Mouse (Mus musculus) ovary, postnatal 36 days (tissue): ENCODE results near the gene Nr4a3.

Experiments
- DNase-seq: peaks from one replicate; pipeline ENCODE4 v3.0.0; 2022; ENCODE audit warnings: low spot score, mixed read lengths

The Nr4a3 gene

DNA sequence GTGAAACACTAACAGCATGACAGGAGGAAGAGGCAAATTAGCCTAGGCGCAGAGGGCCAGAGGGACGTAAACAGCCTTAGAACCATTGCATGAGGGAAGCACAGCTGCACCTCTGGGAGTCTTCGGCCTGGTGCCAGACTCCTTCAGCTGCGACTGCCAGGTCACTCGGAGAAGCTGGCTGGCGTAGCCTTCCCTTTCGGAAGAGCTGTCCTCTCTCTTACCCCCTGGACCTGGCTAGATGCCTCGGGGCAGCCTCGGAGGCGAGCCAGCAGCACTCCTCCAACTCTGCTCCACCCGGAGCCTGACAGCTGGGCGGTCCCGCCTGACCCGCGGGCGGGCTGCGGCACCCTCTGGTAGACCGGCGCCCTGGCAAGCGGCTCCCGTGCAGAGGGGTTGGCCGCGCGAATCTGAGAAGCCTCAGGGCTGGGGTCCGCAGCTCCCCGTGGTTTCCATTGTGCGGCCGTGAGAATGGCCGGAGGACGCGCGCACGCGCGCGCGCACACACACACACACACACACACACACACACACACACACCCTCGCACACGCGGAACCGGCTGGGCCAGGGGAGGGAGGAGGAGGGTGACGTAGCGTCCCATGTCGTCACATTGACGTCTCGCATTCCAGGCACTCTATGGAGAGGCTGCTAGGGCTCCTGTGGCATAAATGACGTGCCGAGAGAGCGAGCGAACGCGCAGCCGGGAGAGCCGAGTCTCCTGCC lies at the start of gene Nr4a3:
Gene Nr4a3 (plus strand): TSS at position 663 of the 721 bp plus-strand sequence.
- peak; percentile 81 for DNase-seq

DNA sequence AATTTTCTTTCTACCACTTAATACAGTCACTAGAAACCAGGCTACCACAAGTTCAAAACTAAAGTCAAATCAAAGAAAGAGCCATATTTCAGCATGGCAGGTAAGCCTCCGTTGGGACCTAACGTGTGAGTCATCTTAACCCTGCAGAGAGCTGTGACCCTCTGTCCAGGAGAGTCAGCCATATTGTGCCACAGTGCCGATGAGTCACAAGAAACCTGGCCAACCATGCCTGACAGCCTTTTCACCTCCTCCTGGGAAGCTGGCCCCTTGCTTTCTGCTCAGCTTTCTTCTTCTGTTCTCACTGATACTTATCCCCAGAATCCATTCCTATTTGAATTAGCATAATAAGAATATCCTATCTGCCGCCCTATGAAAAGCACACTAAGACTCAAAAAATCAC lies 42.0 kb upstream of the Nr4a3 start:
- DNase-seq: no peak

DNA sequence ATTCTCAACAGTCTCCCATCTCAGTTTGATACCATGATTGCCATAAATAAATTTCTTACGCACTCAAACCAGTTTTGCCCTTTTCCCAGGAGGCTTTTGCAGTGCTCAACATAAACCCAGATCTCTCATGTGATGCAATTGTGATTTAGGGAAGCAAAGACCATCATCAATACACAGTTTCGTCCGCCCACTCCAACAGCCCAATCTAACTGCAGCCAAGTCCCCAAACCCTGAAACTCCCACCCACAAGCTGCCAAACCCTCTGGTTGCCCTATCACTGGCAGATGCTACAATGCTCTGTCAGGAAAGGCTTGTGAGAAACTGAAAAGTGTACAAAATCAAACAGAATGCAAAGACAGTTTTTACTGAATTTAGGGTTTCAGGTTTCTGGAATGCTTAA lies 41.5 kb upstream of the Nr4a3 start:
- DNase-seq: no peak

DNA sequence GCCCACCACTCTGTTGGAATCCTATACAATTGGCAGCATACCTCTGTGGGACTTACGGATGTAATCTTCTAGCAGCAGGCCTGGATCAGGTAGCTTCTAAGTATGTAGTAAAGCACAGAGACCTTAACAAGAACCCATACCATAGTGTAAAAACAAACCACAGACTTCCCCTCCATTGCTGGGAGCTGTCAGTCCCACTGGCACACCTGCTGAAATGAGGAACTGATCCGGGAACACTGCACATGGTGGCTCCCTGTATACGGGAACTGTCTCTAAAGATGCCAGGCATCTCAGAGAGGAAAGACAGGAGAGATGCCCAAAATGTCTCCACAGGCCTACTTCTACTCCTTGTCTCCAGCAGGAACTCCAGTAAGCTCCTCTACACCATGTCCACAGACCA lies 38.6 kb upstream of the Nr4a3 start:
- DNase-seq: no peak

DNA sequence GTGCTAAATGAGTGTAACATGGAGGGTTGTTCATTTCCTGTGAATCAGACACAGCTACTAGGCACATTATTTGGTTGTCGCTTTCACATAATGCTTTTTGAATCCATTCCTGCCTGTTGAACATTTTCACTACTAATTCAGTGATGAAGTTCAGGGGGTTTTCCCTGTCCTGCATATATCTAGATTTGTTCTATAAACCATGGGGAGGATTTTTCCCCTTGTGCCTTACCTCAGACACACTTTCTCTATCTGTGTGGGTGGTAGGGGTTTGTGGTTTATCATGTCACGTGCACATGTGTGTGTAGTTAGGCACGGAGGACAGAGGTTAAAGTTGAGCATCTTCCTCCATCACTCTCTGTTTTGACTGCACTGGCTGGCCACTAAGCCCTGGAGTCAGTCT lies 32.7 kb upstream of the Nr4a3 start:
- no peak for DNase-seq

DNA sequence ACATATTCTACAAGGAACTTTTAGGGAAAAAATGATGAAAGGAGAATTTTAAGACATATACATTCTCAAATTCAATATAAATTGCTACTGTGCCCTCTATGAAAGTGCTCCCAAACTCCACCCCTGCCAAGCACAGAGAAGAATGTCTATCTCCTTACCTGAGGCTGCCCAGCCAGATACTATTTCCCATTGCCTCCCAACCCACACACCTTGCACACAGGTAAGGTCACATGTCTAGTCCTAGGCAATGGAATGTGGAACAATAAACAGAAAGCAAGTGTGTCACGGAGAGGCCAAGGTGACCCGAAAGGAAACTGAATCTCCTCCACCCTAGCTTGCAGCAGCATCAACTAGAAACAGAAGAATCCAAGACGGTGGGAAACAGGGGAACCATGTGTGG lies 22.0 kb upstream of the Nr4a3 start:
- DNase-seq: no peak

DNA sequence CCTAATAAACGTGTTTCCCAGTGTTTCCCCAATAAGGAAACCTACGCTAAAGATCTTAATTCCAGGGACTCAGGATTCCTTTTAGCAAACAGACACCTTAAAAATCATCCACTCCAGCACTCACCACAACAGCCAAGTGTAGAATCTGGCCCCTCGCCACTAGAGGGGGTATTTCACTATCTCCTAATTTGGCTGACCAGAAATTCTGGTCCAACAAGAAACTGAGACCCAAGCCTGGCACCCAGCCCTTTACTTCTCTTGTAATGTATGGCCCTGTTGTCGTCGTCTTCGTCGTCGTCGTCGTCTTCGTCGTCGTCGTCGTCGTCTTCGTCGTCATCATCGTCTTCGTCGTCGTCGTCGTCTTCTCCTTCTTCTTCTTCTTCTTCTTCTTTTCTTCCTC lies 15.3 kb upstream of the Nr4a3 start:
- no peak for DNase-seq

DNA sequence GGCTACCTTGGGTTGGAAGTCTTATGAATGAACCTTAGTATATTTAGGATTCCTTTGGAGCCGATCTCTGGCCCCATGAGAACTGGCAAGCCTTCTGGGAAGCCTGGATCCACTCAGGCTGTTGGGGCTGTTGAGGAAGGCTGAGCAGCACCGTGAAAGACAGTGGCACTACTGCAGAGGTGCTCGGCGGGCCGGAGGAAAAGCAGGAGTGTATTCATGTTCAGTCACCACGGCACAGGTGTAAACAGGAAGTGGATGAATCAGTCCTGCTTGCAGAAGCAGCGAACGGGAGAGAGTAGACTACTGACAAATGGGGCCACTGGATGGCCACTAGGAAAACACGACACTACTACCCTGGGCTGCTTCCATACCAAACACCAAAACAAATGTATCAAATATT lies 10.7 kb upstream of the Nr4a3 start:
- no peak for DNase-seq

DNA sequence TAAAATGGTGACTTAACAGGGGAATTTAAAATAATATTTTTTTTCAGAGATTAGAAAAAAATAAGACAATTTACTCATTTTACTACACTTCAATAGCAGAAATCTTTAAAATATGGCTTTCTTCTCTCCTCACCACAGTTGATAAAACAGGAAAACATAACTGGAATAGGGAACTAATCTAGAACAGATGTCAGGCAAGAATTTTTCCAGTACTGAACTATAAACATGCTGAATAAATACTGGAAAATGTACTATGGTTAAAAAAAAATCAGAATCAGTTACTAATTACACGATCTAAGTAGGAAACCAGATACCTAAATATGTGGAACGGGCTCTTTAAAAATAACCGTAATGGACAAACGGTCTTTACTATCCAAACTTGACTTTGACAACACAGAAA lies 7.3 kb upstream of the Nr4a3 start:
- DNase-seq: no peak

DNA sequence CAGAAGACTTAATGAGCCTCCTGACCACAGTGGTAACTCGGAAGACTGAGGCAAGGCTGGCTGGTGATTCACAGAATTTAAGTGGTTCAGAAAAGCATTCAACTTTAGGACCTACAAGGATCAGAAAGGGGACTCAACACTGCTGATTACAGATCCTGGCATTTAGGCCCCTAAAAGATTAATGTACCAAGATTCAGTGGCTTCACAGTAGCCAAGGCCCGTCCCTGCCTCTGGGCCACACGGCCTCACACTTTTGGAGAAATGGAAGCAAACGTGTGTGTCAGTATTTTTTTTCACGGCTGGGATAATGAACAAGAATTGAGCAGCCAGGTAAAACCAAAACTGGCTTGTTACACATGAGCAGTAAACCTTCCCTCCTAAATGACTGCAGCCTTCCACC lies 6.1 kb upstream of the Nr4a3 start:
- DNase-seq: no peak

DNA sequence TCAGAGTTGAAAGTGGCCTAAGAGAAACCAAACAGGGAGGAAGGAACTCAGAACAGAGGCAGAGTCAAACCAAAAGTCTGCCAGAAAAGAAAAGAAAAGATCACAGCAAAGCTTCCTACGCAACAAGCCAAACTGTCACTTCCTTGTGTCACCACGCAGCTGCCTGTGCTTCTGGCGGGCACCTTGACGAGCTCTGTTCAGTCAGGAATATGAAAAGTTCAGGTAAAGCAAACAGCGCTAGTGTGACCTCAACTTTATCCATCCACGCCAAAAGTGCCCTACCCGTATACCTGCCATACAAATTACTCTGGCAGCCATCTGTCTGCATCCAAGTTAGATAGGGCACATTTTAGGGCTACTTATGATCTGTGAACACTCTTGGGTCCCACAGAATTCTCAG lies 5.2 kb upstream of the Nr4a3 start:
- no peak for DNase-seq

DNA sequence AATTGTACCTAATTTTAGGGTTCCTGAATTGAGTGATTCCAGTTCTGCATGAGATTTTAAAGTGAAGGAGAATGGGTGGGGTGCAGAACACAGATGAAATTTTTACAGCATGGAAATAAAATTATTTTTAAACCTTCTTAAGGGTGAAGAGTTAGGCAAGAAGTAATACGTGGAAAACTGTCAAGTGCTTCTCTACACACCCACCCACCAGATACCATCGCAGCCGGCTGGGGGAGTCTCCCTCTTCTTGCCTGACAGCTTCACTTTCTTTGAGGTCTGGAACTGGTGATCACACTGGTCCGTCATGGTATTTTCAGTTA lies 2.5 kb upstream of the Nr4a3 start:
- no peak for DNase-seq

DNA sequence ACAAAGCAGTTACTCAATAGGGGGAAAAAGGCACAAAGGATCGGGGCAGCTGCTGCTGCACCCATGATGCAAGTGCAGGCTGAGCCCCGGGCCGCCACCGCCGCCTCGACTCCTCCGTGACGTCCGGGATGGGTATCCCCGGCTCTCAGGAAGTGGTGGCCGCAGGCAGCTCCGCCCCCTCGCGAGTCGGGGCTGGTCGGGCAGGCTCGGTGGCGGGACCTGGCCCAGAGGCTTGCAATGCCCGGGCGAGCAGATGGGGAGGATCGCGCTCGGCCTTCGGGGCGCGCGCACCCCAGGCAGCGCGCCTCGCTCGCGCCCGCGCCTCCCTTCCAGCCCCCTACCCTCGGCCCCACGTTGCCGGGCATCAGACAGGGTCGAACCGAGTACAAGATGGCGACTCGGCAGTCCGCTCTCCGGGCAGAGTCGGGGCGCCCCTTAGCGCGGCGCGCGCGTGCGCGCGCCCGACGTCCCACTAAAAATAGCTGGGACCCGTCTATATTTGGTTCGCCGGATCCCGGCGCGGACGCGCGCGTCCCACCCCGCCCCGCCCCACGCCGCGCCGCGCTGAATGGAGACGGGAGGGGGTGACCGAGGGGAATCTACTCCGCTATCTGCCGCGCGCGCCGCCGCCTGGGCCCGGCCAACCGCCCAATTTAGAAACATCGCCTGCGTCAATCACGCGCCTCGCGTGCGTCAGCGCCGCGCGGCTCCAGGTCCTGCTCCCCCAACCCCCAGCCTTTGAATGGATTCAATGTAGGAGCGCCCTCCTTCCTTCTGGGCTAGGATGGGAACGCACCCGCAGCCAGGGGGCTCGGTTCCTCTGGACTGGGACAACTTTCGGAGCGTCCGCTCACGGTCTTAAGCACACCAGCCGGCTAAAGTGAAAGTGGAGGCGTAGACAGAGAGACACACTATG lies 1.9 kb upstream of the Nr4a3 start:
- peak; percentile 95 for DNase-seq

DNA sequence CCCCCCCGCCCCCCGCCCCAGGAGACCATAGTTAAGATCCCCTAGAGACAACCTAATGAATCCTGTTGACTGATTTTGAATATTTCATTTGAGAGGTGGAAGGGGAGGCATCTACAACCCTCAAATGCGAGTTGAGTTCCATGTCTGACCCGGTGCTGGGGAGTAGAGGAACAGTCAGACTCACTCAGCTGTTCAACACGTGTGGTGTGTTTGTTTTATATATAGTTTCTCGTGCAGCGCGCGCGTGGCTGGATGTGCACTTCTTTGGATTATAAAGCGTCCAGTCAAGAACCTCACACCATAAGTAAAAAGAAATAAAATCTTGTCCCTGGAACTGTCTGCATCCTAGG lies 837 bp upstream of the Nr4a3 start:
- no peak for DNase-seq

DNA sequence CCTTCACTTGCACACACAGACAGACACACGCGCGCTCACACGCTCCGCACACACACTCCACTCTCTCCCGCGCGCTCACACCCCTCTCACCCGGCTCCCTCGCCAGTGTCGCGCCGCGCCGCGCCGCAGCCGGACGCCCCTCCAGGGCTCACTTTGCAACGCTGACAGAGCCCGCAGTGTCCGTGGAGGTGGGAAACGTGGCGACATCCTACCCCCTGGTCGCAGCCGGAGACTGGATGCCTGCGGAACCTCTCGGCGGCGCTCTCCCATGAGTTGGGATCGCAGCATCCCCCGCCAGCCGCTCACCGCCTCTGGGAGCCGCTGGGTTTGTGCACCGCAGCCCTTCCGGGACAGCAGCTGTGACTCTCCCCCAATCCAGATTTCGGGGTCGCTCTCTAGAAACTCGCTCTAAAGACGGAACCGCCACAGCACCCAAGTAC lies 348 bp downstream of the Nr4a3 start:
- no peak for DNase-seq

DNA sequence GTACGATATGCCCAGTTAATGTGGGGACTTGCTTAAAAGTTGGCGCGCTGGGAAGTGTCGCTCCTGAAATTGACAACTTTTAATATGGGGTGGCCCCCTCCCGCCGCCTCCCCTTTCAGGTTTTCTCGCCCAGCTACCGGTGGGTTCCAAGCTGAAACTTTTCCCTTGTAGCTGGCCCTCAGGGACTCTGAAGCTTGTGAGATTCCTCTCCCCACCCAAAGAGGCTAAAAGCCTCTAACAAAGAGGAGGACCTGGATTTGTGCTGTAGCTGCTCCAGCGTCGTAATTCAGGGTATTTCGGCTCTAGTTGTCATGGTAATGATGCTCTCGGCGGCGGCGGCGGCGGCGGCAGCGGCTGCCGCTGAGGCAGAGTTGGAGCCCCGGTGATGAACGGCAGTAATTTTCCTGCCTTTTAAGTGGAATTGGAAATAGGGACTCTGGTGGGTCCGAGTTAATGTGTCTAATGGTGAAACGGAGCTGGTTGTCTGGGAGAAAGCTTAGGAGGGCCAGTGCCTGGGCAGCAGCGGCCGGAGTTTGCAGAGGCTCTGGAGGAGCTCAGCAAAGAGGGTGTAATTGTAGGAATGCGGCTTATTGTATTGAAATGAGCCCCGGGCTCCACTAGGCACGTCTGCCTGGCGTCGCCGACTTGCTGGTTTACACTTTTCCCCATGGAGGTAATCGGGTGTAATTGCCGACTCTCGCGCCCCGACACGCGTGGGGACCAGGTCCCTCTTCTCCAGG lies 938 bp downstream of the Nr4a3 start:
- peak; percentile 31 for DNase-seq

DNA sequence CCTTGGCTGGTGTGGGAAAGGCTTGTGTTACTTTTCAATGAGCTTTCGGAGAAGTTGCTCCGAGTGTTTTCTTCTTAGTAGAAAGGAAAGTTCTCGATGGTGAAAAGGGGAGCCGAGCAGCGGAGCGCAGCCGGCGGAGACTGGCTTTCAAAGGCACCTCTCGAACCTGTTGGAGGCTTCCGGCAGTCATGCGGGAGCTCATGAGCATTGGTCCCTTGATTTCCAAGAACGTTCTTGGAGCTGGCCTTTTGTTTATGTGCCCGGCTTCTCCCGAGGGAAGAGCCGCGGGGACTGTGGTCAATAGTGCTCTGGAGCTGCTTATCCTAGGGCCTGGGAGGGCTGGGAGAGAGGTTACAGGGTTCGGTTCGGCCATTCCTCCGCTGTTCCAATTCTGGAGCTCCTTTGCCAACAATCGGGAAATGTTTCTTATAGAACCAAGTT lies 1.5 kb downstream of the Nr4a3 start:
- no peak for DNase-seq

DNA sequence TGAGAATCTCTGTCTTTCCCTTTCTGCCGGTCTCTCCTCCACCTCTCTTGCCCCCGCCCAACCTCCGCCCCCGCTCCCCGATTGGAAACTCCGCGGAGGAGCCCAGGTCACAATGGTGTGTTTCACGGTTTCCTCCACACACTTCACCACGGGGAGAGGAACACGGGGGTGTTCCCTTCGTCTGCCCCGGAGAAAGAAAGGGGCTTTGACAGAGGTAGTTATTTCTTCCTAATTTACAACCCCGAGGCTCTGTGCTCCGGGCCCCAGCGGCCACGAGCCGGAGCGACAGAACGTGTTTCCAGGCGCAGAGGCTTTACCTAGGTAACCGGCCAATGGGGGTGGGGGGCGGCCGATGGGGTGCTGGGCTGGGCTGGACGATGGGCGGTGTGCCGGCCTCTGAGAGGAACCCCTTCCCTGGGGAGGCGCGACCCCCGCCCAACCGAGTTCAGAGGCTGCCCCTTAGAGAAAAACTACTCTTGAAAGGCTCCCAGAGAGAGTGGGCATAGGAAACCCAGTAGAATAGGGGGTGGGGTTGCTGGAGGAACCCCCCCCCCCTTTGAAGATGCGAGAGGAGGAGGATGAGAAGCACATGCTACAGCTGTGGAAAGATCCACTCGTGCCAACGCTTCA lies 2.3 kb downstream of the Nr4a3 start:
- no peak for DNase-seq

DNA sequence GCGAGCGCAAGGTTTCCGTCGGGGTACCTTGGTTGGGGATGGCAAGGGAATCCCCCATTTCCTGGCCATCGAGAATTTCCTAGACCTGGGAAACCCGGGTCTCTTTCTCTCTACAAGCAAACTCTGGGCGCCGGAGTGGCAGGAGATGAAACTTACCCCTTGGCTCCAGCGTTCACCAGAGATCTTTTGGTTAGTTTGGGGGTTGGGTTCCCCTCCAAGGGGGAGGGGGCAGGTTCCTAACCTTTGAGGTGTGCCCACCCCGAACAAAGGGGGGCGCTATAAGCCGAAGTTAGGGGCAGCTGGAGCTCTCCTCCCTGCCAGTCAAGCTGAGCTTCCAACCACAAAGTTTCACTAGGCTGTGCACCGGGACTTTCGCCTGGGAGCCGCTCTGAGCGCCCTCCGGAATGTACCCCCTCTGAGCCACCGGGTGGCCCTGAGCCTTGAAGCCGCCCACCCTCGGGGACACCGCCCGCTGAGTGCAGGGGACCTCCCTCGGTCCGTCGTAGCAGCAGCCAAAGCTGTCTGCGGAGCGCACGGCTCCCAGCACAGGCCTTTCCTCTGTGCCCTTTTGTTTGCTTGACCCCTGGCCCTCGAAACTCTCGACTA lies 2.9 kb downstream of the Nr4a3 start:
- peak; percentile 19 for DNase-seq

DNA sequence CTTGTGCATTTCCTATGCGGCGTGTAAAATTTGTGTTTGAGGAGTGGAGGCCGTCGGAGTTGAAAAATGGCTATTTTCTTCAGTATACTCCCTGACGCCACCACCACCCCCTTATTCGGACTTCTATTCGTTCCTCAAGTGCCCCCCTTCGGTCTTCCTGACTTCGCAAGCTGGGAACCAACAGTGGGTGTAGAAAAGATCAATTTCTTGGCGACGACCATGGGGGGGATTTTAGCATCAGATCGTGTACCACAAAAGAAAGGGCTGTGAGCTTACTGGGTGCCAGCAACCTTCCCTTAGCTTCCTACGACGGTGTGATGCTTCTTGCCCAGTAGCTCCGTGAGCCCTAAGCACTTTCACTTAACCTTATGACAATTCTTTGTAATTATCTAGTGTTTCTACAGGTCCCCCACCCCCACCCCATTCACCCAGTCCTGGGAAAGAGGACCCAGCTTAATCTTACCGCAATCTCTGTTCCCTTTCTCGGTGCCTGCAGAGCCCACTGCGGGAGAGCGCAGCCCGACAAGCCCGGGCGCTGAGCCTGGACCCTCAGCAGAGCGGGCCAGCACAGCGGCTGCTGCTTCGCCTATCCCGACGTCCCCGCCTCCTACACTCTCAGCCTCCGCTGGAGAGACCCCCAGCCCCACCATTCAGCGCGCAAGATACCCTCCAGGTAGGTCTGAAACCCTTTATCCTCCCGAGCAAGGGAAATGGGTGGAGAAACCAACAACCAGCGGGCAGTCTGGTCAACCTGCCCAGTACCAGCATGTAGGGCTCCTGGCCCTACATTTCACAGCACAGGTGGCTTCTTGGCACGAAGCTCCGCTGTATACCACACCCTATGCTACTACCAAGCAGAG lies 3.7 kb downstream of the Nr4a3 start:
- no peak for DNase-seq

DNA sequence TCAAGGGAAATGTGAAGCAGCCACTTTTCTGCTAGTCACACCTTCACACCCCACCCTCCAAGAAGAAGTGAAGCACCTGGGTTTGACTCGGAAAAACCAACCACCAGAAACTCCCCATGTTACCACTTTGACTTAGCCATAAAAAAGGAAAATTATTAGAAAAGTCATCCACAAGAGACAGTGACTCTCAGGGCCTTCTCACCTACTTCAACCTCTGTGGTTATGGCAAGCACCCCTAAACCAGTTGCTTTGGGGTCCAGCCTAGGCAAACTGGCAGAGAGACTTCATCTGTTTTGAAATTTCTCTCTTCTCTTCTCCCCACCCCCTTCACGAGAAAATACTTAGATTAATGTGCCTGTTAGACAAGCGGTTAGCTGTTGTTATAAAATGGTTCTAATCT lies 5.1 kb downstream of the Nr4a3 start:
- DNase-seq: no peak
